Mouse (Mus musculus) frontal cortex, adult (tissue): ENCODE results near the gene Psenen.
A peak's percentile ranks its signal among the peaks of the same experiment; 100 is the strongest.

Experiments used
- ATAC-seq: cut with Nextera tagmentation; 2 replicates; pipeline ENCODE4 v1.9.2; 2017; ENCODE audit warnings: mild to moderate bottlenecking, moderate library complexity, mixed read lengths; ENCODE audit not compliant: low TSS enrichment

Psenen gene

DNA sequence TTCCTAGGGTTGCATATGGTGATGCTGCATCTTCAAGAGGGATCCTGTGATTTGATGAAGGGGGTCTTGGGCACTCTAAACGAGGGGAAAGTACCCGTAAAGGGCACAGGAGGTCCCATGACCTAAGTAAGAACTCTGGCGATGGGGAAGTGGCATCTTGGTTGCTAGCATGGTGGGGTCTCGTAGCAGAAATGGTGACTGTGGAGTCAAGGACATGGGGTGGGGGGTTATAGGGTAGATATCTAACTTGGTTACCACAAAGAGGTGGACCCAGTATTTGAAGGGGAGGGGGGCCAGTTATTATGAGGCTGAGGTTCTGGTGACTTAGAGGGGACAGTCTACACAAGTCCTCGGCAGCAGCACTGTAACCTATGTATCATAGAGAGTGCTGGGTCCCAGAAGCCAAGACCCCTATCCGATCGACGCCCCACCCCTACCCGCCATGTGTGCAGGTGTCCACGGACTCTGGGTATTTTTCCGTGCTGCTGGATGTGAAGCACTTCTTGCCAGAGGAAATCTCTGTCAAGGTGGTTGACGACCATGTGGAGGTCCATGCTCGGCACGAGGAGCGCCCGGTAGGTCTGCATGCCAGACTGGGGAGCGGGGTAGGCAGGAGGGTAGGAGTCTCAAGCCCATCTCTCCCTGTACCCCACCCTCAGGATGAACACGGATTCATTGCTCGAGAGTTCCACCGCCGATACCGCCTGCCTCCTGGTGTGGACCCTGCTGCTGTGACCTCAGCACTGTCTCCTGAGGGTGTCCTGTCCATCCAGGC lies 9.4 kb downstream of the Psenen start:
- ATAC-seq = no peak

DNA sequence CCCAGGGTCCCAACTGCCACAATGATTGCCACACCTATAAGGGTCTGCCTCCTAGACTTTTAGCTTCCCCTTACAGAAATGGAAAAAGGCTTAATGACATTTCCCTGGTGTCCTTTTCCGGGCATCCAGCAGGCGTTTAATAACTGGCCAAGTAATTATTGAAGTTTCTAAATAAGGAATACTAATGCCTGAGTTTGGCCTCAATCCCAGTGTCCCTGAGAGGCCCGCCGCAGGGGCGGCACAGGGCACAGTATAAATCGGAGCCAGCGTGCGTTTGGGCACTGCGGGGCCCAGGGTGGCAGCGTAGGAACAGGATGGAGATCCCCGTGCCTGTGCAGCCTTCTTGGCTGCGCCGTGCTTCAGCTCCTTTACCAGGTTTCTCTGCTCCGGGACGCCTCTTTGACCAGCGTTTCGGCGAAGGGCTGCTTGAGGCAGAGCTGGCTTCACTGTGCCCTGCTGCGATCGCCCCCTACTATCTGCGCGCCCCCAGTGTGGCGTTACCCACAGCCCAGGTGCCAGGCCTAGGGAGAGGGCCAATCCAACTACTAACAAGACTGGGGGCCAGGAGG lies 10.3 kb downstream of the Psenen start:
- 0 out of 2 replicates have a peak, but pooled peaks have one; percentile 14 for ATAC-seq

DNA sequence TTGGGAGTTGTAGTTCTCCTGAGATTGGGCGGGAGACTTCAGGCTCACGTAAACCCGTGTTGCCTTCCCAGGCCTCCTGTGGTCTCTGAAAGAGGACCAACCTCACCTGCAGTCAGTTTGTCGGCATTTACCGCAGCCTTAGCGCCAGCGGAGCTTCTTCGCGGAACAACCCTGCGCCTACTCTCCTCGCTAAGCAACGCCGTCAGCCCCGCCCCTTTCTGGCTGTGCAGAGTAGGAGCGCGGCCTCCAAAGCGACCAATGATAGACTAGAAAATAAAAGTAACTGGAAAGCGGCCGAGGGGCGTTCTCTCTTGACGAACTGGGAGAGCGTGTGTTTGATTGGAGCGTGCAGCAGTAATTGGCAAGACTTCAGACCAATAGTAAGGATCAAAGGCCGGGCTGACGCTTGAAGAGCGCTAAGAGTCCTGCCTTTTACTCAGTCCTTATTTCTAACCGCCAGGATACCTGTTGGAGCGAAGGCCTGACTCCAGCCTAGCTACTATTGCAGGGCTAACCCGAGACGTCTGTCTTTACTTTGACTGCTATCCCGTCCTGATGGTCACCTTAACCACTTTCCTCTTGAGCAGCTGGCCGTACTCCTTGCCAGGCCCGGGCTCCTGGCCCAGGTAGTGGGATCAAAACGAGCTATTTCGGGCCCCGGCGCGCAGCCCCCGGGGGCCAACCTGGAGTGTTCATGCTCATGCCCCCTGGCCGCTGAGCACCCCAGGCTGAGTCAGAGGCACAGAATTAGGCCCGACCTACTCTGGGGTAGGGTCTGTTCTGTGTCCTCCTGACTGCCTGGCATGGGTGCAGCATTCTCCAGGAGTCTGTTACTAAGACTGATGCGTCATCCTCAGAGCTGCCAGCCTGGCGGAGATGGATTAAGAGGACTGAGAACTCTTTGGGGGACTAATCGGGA lies 11.1 kb downstream of the Psenen start, which contains the start of the genes Hspb6 and Proser3:
Gene Hspb6 (plus strand): TSS at position 77 of the 919 bp plus-strand sequence.
Gene Proser3 (minus strand): TSS at position 198 of the 919 bp plus-strand sequence.
- ATAC-seq = peak; percentile 85

DNA sequence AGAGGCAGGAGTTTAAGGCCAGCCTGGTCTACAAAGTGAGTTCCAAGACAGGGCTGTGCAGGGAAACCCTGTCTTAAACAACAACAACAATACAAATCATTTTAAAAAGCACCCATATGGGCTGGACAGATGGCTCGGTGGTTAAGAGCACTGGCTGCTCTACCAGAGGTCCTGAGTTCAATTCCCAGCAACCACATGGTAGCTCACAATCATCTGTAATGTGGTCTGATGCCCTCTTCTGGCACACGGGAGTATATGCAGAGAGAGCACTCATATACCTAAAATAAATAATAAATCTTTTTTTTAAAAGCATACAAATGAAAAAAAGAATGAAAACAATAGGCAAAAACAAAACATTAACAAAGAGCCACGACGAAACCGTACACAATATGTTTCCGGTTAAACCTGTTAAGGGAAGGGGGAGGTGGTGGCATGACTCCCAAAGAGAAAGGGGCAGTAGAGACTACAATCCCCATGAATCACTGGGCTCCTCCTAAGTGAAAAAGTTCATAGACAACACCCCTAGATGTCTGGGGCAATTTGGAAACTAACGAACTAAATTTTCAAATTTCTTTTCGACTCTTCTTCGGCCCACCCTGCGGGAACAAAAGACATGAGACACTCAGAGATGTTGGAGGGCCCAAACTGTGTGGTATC lies 11.9 kb downstream of the Psenen start:
- ATAC-seq = peak; percentile 25; the same call in 1 of the 2 replicates

DNA sequence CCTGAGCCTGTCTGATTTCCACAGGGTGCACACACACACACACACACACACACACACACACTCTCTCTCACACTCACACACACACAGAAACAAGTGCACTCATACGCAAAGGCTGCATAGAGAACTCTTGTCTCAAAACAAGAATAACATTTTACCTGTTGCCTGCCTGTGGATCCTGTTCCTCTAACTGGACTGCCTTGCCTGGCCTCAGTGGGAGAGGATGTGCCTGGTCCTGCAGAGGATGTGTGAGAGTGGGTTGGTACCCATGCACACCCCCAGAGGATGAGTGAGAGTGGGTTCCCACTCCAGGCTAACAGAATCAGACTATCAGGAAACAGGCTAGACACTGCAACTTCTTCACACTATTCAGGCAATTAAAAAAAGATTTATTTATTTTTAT lies 12.8 kb downstream of the Psenen start:
- ATAC-seq = no peak

DNA sequence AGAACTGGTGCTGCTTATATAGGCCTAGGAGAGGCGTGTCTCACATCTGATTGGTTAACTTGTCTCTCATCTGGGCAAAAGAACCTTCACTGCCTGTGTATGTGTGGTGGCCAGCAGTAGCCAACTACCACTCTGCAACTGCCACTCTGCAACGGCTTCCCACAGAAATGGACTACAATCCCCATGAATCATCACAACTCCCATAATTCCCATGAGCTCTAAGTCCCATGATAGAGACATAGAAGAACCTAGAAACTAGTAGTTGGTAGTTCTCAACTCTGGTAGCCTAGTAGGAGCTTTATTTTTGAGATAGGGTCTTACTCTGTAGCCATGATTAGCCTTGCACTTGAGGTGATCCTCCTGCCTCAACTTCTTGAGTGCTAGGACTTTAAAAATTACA lies 13.5 kb downstream of the Psenen start:
- no peak for ATAC-seq

DNA sequence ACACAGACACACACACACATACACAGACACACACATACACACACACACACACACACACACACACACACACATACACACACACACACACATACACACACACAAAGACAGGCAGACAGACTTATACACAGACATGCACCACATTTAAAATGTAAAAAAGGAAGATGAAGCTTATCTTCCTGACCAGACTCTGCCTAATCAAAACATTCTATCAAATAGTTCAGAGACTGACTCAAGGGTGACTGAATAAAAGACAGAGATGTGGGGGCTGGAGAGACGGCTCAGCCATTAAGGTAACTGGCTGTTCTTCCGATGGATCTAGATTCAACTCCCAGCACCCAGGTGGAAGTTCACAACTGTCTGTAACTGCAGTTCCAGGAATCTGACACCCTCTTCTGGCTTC lies 19.1 kb downstream of the Psenen start:
- ATAC-seq = no peak

DNA sequence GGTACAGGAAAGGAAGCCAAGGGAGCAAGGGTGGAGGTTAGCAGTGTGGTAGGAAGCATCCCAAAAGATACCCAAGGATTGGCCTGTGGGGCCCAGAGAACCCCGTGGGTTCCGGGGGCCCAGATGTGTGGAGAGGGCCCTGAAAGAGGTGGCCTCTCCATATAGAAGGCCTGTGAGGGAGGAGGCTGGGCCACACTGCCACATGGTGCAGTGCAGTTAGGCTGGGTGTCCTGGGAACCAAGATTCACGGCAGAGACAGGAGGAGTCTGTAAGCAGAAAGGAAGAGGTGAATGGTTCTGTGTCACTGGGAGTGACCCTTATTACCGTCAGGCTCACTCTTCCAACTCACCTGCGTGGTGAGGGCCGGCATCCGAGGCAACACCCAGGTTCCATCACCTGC lies 22.9 kb downstream of the Psenen start:
- ATAC-seq = no peak

DNA sequence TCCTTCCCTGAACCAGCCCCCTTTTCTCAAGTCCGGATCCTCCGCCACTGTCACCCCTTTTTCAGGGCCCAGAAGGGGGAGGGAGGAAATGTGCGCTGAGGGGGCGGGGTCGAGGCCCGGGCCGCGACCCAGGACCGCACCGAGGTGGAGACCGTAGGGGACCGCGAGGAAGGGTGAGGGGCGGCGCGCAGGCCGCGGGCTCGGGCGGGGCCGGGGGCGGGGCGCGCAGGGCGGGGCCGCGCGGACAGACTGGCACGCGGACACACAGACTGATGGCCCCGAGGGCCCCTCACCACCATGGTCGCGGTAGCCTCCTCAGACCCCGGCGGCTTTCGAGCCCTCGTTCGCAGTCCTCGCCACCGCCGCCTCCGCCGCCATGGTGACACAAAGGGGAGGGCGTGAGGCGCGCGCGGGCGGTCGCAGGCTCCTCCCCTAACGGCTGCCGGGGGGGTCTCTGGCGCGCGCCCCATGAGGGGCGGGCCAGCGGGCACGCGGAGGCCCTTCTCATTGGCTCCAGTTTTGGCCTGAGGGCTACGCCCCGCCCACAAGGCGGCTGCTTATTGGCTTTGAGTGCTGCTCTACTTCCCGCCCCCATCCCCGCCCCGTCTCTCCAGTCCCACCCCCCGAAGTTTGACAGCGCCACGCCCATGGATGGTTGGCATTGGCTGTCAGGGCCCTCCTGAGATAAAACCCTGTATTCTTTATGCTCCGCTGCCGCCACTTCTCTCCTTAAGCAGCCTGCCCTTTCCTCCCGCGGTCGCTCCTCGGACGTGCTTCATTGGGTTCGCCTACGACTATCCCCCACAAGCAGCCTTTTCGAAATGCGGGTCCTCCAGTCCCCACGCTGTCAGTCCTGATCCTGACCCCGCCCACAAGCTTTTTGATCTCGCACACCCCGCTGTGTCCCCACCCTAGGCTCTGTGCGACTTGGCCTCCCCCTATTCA lies 28.5 kb downstream of the Psenen start, which contains the start of gene Arhgap33:
Gene Arhgap33 (minus strand): TSS at position 428 of the 945 bp plus-strand sequence.
- ATAC-seq = peak; percentile 68

DNA sequence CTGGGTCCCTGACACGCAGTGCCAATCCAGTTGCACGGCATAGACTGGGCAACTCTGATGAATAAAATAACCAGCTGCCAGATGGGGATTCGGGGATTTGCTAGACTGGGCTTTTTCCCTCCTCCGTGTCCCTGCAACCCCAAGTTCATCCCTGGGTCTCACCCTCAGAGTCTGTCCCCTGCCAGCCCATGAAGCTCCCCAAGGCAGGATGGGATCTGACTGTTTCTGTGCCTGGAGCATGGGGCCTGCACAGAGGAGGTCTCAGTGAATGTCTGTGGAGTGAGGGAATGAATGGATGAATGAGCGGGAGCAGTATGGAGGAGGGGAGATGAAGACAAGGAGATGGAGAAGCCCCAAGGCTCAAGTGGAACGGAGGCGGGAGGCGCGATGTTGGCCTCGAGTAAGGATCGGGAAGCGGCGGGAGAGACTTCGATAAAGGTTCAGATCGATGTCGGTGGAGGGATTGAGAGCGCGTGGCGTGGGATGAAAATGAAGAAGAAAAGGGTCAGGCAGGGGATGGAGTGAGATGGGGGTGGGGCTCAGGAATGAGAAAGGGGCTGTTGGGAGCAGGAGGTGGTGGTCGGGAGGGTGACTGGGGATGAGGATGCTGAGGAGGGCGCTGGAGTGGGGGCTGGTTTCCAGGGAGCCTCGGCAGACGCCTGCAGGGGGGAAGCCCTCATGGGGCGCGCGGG lies 29.3 kb downstream of the Psenen start:
- ATAC-seq = 0 out of 2 replicates have a peak, but pooled peaks have one; percentile 11

DNA sequence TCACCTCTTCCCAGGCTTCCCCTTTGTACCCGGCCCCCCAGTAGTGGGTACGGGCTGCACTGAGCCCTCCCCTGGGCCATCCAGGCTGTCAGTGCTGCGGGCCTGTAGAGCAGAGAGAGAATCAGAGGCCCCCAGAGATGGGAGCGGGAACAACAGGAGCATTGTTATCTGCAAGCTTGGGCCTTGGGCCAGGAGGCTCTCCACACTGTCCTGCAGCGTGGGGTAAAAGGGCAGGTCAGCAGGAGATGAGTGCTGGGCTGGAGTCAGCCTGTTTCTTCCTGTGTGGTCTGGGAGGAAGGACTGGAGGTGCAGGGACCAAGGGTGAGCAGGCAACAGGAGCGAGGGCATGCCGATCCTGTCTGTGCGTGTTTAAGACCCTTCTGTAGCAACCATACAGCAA lies 30.5 kb downstream of the Psenen start:
- ATAC-seq = no peak

DNA sequence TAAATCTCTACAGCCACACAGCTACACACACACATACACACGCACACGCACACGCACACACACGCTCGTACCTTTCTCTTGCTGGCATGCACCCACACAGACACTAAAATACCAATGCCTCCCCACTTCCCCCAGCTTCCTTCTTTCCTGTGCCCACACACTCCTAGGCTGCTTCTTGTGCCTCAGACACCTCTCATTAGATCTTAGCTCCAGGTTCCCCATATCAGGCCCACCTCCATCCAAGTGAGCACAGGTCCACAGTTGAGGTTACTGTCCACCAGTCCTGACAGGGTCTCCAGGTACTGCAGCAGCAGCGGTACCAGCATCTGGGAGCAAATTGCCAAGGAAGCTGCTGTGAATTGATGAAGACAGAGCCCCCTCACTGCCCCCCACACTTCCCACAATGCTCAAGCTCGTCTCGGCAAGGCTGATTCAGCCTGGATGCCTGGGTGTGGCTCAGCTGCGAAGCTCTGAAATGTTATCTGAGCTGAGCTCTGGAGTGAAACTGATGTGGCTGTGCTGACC lies 32.1 kb downstream of the Psenen start:
- peak; percentile 27; the same call in 1 of the 2 replicates for ATAC-seq

DNA sequence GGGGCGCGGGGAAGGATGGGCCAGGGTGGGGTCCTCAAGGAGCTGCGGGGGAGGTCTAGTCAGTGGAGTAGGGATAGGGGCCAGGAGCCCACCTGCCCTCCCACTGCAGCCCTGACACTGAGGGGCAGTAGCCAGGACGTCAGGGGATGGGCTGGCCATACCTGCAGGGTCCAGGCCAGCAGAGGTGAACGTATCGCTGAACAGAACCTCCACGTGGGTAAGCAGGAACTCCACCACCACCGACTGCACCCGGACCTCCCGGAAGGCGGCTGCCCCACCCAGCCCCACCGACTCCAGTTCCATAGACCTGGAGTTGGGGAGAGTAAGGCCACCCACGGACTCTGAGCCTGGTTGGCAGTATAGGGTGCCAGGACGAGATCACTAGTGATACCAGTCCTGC lies 36.4 kb downstream of the Psenen start:
- no peak for ATAC-seq

DNA sequence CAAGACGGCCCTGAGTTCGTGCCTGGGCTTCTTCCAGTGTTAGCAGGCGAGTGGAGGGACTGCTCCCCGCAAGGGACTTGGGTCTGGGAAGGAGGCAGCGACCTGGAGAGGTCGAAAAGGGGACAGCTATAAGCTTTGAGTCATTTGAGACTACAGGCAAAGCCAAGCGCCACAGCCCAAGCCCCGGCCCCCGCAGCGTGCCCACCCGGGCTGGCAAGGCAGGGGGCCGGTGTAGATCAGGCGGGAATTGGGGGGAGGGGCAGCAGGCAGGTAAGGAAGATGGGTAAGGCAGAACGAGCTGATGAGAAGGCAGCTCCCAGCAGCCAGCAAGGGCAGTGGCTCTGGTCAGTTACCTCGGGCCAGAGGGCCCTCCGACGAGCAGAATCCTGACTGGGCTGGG lies 37.0 kb downstream of the Psenen start:
- no peak for ATAC-seq

DNA sequence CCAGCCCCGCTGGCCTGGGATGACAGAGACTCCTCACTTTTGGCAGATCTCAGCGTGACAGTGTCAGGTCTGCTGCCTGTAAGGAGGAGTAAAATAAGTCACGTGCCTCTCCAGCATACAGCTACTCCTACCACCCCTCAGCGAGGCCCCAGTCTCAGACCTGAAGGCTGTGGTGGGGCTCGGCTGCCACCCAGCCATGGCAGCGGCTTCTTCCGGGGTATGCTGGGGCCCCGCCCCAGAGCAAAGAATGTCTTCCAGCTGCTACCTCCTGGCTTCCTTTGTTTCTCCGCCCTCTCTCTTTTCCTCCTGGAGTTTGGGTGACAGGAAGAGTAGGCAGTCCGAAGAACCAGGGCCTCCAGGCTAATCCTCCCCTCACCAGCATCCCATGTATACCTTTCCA lies 37.5 kb downstream of the Psenen start:
- ATAC-seq = no peak

DNA sequence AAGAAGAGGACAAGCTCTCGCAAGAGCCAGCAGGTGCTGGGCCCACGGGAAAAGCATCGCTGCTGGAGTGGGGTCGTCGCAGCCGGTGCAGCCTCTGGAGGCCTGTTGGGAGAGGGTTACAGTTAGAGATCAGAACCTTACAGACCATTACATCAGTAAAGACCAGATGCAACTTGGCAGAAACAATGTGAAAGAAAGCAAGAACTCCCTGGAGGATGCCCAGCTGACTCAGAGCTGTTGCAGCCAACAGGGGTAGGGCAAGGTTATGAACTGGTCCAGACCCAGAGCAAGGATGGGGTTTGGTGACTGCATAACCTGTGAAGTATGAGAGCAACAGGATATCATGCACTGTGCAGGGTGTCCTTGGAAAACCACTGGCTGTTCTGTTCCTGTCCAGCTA lies 38.9 kb downstream of the Psenen start:
- no peak for ATAC-seq

DNA sequence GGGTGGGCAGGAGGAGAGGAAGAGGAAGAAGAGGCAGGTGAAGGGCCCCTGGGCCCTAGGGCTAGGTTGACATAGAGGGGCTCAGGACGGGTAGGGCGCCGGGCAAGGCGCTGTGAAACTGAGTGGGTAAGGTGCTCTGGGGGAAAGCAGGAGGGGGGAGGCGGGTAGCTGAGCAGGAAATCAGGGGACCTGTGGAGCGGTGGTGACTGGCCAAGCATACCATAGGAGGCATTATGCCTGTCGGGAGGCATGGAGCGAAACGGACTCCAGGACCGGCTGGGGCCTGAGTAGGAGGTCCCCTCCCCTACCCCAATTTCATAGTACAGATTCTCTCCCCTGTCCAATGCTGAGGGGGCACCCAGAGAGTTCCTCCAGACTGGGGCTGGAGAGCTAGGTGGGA lies 40.6 kb downstream of the Psenen start:
- ATAC-seq = no peak

DNA sequence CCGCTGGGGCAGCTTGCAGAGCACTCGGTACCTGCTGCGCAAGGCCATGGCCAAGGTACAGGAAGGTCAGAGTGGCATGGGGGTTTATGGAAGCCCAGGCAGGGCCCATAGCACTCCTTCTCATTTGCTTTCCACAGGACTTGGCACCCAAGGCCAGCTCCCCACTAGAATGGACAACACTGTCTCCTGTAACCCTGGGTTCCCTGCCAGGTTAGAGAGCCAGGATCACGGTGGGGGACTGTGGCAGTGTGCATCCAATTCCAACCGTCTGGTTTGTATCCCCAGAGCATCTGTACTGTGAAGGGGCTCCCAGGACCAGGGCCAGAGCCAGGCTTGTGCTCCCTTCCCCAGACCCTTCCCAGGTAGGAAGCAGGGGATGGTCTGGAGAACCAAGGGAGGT lies 42.6 kb downstream of the Psenen start:
- ATAC-seq = no peak

DNA sequence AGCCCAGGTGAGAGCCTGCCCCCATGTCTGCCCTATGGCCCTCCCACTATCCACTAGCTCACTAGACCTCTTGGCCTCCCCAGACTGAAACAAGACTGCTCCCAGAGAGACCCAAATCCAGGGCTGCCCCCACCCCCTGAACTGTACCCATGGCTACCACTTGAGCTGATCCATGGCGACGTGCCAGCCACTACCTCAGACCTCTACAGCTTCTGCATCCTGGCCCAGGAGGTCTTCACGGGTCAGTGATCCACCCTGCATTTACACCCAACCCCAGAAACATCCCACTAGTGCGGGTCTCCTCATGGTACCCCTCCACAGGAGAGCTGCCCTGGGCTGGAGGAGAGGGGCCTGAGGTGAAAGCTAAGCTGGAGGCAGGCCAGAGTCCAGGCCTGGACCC lies 43.0 kb downstream of the Psenen start:
- no peak for ATAC-seq

DNA sequence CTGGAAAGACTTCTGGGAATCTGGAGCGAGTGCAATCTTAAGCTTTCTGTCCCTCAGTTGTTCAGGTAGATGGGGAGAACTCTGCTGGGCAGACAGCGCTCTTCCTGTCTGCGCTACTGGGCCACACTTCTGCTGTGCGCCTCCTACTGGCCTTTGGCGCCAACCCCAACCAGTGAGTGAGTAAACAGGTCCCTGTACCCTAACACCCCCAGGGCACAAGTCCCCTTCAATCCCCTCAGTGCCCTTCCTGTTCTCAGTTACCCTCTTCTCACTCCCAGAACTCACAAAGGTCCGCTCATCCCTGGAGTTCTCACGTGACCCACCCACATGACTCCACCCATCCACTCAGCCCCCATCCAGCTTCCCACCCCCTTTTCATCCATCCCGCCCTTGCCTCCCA lies 45.1 kb downstream of the Psenen start:
- ATAC-seq = no peak
